Mouse (Mus musculus): Measurements from ENCODE around the gene Catspere2.
"Not testable (repeated sequence)": the region's sequence is repeated elsewhere in the genome, so short reads cannot be mapped to it uniquely, and the experiment has no call there.

Gene Catspere2

GRCm38 (mm10) chr1:177983024-177983450 is at the start of gene Catspere2:
Gene Catspere2 (plus strand): TSS chr1:177983423.
- DNase-seq, result peak; percentile 100

DNA sequence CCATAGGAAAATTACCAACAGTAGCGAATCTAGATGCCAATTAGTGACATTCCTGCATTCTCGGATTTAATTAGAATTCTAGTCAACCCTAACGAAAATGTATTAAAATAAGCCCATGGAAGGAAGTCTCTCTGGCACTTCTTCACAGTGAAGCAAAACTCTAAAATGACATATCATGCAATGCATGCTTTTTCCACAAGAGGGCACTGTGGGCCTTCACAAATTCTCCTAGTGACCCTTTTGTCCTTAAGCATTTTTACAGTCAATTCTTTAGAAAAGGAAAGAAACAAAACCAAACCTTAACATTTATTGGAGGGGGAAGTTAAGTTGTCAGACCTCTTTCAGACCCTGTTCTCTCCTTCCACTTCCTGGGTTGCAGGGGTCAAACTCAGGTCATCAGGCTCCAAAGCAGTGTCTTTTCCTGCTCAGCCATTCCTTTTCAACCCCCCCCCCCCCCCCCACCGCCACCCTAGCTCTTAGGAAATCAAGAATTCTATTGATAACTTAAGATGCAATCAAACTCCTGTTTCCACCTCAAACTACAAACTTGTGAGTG is 42.7 kb upstream of the Catspere2 start:
- not testable (repeated sequence) for DNase-seq

GRCm38 (mm10) chr1:177981276-177981675 is 1.9 kb upstream of the Catspere2 start:
- DNase-seq, result no peak

DNA sequence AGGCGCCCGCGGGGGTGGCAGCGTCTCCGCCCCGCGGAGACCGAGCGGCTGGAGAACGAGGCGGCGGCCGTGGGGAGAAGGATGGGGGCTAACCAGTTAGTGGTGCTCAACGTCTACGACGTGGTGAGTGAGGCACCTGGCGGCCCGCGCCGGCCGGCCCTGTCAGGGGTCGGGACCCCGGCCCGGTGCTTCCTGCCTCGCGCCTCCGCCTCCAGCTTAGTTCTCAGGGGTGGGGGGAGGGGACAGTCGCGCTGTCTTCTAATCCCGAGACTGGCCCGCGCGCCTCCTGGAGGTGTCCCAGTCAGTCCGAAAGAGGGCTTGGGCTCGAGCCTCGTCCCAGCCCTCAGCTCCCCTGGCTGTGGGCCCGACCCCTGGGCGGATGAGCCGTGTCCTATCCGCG is 359 bp downstream of the Catspere2 start:
- DNase-seq, result not testable (repeated sequence)

- no peak for DNase-seq
Observed at GRCm38 (mm10) chr1:177984206-177984605, 983 bp downstream of the Catspere2 start.

DNA sequence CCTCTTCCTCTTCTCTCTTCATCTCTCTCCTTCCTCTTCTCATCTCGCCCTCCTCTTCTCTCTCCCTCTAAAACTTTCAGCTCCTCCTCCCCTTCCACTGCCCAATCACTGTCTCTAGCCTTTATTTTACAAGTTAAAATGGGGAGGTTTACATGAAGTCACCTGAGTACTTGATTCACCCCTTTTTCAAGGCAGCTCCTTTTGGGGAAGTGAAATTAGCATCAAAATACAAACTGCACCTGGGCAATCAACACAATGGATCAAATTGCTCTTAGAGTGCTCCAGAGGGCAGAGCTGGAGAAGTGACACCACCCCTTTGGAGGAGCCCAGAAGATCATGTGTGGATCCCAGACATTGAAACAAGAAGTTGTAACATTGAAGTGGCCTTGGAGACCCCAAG is 4.3 kb downstream of the Catspere2 start:
- DNase-seq, result not testable (repeated sequence)

- peak; percentile 19 to 29 for DNase-seq
Observed at GRCm38 (mm10) chr1:178072798-178073197, 89.6 kb downstream of the Catspere2 start.

- not testable (repeated sequence) for DNase-seq
Observed at GRCm38 (mm10) chr1:178097865-178098264, 114.6 kb downstream of the Catspere2 start.

- not testable (repeated sequence) for DNase-seq
Observed at GRCm38 (mm10) chr1:178108514-178108913, 125.3 kb downstream of the Catspere2 start.

GRCm38 (mm10) chr1:178122236-178122635 is 139.0 kb downstream of the Catspere2 start:
- DNase-seq, result not testable (repeated sequence)

DNA sequence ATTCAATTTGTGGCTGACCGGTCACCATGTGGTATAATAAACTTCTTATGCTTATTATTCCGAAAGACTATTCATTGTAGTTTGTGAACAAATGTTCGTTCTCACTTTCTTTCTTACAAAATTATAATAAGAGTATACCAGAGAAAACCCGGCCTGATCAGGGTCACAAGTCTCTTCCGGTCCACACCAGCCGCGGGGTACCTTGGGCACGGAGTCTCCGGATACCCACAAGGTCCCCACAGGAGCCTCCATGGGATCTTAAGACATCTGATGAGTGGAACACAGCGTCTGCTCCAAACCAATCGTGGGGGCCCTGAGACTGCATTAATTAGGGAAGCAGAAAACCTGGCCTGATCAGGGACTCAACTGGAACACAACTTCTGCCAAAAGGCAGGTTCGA is 151.1 kb downstream of the Catspere2 start:
- no peak for DNase-seq

DNA sequence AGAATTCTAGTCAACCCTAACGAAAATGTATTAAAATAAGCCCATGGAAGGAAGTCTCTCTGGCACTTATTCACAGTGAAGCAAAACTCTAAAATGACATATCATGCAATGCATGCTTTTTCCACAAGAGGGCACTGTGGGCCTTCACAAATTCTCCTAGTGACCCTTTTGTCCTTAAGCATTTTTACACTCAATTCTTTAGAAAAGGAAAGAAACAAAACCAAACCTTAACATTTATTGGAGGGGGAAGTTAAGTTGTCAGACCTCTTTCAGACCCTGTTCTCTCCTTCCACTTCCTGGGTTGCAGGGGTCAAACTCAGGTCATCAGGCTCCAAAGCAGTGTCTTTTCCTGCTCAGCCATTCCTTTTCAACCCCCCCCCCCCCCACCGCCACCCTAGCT is 163.3 kb downstream of the Catspere2 start:
- not testable (repeated sequence) for DNase-seq

GRCm38 (mm10) chr1:178146915-178147314 is 163.7 kb downstream of the Catspere2 start:
- DNase-seq, result not testable (repeated sequence)

GRCm38 (mm10) chr1:178182251-178182650 is 199.0 kb downstream of the Catspere2 start:
- DNase-seq, result no peak

DNA sequence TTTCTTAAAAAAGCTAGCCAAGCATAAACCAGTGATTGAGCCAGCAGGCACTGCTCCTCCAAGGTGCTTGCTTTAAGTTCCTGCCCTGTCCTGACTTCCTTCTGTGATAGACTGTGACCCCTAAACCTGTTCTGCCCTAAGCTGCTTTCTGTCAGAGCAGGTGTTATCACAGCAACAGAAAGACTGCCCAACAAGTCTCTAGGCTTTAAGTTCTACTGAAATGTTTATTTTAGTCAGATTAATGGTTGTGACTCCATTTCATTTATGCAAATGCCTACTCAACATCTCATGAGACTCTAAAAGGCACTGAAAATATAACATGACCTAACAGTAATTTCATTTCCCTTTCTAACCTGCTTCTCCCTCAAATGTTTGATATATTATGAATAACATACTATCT is 202.4 kb downstream of the Catspere2 start:
- DNase-seq, result no peak

DNA sequence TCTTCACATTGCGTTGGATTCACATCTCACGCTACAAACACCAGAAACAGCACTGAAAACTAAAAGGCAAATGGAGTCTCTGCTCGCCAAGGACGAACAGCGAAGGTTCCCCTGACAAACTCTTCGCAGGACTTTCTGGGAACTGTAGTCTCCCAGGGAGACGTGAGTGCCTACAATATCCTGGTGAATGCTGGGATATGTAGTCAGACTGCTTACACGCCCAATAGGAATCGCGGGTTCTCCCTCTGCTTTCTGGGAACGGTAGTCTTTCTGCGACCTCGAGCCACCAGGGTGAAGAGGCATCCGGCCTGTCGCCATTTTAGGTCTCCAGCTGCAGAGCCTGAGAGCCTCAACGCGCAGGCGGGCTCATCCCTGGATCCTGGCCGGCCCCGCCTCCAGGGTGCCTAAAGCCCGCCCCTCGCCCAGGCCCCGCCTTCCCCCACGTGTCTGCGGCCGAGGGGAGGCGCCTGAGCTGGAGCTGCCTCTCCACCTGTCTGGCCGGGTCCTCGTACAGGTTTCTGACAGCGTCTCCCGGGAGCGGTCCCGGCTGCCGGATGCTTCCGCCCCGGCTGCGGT is 204.1 kb downstream of the Catspere2 start, which contains the start of gene Desi2:
Gene Desi2 (plus strand): TSS at position 202 of the 576 bp plus-strand sequence.
- peak; percentile 94 to 97 for DNase-seq

GRCm38 (mm10) chr1:178187810-178188209 is 204.6 kb downstream of the Catspere2 start:
- DNase-seq, result peak; percentile 88 to 91

DNA sequence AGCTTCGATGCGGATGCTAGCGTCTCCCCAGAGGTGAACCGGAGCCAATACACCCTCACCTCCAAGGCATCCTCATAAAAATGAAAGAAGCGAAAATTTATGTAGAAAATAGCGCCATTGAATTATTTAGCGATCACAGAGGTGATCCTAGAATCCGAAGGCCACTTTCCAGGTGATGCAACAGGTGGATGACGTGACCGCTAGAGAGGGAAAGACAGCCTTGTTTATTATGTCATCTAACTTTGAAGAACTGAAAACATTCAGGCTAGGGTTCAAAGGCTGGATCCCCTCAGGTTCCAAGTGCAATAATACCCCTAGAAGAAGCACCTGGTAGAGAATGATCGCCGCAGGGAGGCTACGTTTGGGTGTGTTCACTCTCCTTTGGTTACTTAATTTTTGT is 205.2 kb downstream of the Catspere2 start:
- DNase-seq, result peak; percentile 10 to 11

GRCm38 (mm10) chr1:178205701-178206325 is 222.6 kb downstream of the Catspere2 start:
- DNase-seq, result no peak

GRCm38 (mm10) chr1:178207856-178208255 is 224.6 kb downstream of the Catspere2 start:
- not testable (repeated sequence) for DNase-seq

- DNase-seq, result no peak
Observed at GRCm38 (mm10) chr1:178209966-178210365, 226.7 kb downstream of the Catspere2 start.

DNA sequence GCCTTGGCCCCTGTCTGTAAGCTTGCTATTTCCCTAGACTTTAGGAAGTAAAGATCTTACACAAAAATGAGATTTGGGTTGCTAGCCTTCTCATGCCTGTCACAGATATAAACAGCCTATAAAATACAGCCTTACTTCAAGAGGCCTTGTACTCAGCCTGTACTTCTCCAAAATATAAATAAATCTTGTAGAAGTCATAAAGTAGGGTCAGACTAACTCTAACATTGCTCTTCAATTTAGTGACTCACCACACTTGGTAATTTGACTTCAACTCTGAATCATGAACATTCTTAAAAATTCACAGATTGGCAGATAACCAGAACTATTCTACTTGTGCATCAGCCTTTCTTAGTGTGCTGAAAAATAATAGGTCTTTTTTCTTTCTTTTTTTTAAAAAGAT is 233.9 kb downstream of the Catspere2 start:
- DNase-seq, result no peak

DNA sequence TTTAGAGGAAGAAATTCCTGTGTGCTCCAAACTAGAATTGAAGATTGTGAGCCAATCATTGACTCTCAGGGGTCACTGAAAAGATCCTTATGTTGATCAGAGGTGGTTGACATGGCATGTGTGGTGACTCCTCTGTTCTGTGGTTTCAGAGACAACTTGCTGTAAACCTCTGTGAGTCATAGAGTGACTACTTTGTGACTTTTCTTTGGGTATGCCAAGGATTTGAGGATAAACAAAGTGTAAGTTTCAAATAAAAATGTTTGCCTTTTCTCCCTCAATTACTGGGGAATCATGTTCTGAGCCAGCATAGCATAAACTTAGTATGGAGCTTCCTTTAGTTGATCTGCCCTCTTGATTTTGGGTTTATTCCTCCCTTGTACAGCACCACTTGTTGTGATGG is 235.1 kb downstream of the Catspere2 start:
- DNase-seq, result no peak
